Mouse (Mus musculus) testis, postnatal 14 days (tissue): Measurements from ENCODE around the gene Adamts2.

Source experiments
- DNase-seq: peaks from one replicate; pipeline ENCODE4 v3.0.0; 2021; ENCODE audit warnings: low spot score

The Adamts2 gene

DNA sequence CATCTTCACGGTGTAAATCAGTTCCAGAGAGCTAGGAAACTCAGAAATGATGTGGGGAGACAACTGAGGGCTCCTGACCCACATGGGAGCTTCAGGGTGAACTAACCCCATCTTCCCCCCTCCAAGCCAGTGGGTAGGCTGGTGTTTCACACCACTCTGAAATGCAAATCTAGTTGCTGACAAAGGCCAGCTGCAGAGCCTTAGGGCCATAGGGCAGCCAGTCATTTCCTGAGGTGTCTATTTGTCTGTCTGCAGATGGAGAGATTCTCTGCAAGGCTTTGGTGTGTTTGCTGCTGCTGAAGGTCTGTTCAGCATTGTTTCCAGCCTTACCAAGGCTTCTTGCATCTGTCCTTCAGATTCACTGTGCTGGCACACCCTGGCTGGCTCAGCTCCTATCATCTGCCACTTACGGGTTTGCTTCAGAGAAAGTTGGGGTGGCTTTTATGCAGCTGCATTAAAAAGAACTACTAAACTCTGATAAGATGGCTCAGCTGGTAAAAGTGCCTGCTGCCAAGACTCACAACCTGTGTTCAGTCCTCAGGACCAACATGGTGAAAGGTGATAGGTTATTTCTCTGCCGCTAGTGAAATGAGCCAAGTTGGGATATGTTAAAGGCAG lies 246.7 kb downstream of the Adamts2 start:
- DNase-seq, result no peak

DNA sequence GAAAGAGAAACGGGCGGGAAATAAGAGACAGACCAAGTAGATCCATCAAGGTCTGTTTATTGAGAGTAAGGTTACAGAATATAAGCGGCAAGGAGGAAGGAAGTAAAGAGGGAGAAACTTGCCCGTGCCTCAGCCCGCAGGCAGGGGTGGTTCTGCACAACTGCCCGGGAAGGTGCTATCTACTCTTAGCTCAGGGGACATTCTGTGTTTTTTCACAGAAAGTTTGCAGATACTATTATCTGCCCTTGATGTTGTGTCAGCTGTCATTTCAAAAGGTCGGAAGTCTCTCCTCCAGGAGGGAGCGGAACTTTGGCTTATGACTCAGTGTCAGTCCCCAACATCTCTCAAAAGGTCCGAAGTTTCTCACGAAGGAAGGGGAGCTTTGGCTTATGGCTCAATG lies 247.4 kb downstream of the Adamts2 start:
- DNase-seq, result no peak

- DNase-seq, result no peak
Measured at GRCm38 (mm10) chr11:50850177-50850735, 248.4 kb downstream of the Adamts2 start, which contains the start of gene Grm6. Grm6 (plus strand) TSS chr11:50850685.

- no peak for DNase-seq
Measured at GRCm38 (mm10) chr11:50850989-50851601, 249.2 kb downstream of the Adamts2 start.
